Mouse (Mus musculus) subcutaneous adipose tissue, adult 2 months (tissue): ENCODE results near the gene Rasgrp2. TPM values are rescaled to one million over a fixed set of nuclear protein-coding genes. Genes with fewer than 3 reads are reported as not detected.

Experiments used
- polyA plus RNA-seq: library from polyadenylated mRNA; depleted of rRNA; stranded (reverse); fragments of >200 nt; gene quantifications from 2 replicates; pipeline ENCODE4 v1.2.3, GENCODE M21; 2012; ENCODE audit warnings: low replicate concordance; rRNA removed

Rasgrp2 gene
- polyA plus RNA-seq, result 130 and 352 TPM in 2 replicates

GRCm38 (mm10) chr19:6399285-6400095, at the start of gene Rasgrp2:
Gene Rasgrp2 (plus strand): TSS chr19:6399340.

GRCm38 (mm10) chr19:6363411-6364240, 35.5 kb upstream of the Rasgrp2 start, which contains the start of gene Sf1:
Gene Sf1 (plus strand): TSS chr19:6363690.

GRCm38 (mm10) chr19:6384128-6384527, 15.0 kb upstream of the Rasgrp2 start, which contains the start of gene Pygm:
Gene Pygm (plus strand): TSS chr19:6384399.

GRCm38 (mm10) chr19:6418233-6418879, 19.2 kb downstream of the Rasgrp2 start, which contains the start of gene Nrxn2:
Gene Nrxn2 (plus strand): TSS chr19:6418731.

Other genes starting within 250 kb of the Rasgrp2 start
- 0.26 and 0.46 TPM in 2 replicates for gene Majin, start 215.0 kb upstream of the Rasgrp2 start, polyA plus RNA-seq
- 0.63 and 0.66 TPM in 2 replicates for gene Gpha2, start 173.0 kb upstream of the Rasgrp2 start, polyA plus RNA-seq
- gene Ppp2r5b, start 163.5 kb upstream of the Rasgrp2 start, polyA plus RNA-seq, result 90.3 and 103 TPM in 2 replicates
- 38.8 and 43.8 TPM in 2 replicates for gene Atg2a, start 157.7 kb upstream of the Rasgrp2 start, polyA plus RNA-seq
- gene Ehd1, start 122.6 kb upstream of the Rasgrp2 start, polyA plus RNA-seq, result 270 and 315 TPM in 2 replicates
- gene Cdc42bpg, start 92.9 kb upstream of the Rasgrp2 start, polyA plus RNA-seq, result 10.9 and 14.7 TPM in 2 replicates
- 41.0 and 72.1 TPM in 2 replicates for gene Men1, start 64.4 kb upstream of the Rasgrp2 start, polyA plus RNA-seq
- 114 and 147 TPM in 2 replicates for gene Map4k2, start 58.2 kb upstream of the Rasgrp2 start, polyA plus RNA-seq
- 88.7 and 113 TPM in 2 replicates for gene Sf1, start 35.6 kb upstream of the Rasgrp2 start, polyA plus RNA-seq
- gene Pygm, start 14.9 kb upstream of the Rasgrp2 start, polyA plus RNA-seq, result 10.8 and 37.9 TPM in 2 replicates
- gene Nrxn2, start 19.4 kb downstream of the Rasgrp2 start, polyA plus RNA-seq, result 1.3 and 8.7 TPM in 2 replicates
- not detected in 2 replicates for gene Slc22a12, start 143.7 kb downstream of the Rasgrp2 start, polyA plus RNA-seq